Mouse (Mus musculus) liver, embryonic 13.5 days (tissue): ENCODE measurements around the gene Hlcs. TPM values are rescaled to one million over a fixed set of nuclear protein-coding genes. Genes with fewer than 3 reads are reported as not detected.

ENCODE experiments used
- ATAC-seq: fragments of 200-750 bp; cut with Nextera tagmentation; 2 replicates; pipeline ENCODE4 v1.8.0; 2017; ENCODE audit warnings: low read depth, mild to moderate bottlenecking, moderate number of reproducible peaks, moderate library complexity
- DNase-seq: peaks from one replicate; pipeline ENCODE4 v3.0.0; 2022
- H3K27ac ChIP-seq: fragments of 300-500 bp; sonication (generic); 2 replicates; pipeline ENCODE4 v1.5.1; 2015; ENCODE audit warnings: moderate library complexity, mild to moderate bottlenecking, inconsistent platforms
- H3K27me3 ChIP-seq: fragments of 300-500 bp; sonication (generic); 2 replicates; pipeline ENCODE4 v1.6.1; 2015; ENCODE audit warnings: mild to moderate bottlenecking, inconsistent platforms
- H3K36me3 ChIP-seq: fragments of 300-500 bp; sonication (generic); 2 replicates; pipeline ENCODE4 v1.6.1; 2015; ENCODE audit warnings: mild to moderate bottlenecking, inconsistent platforms
- H3K4me1 ChIP-seq: fragments of 300-500 bp; sonication (generic); replicated peaks from 2 replicates; pipeline ENCODE4 v1.6.1; 2015; ENCODE audit warnings: inconsistent platforms
- H3K4me2 ChIP-seq: fragments of 300-500 bp; sonication (generic); 2 replicates; pipeline ENCODE4 v1.6.1; 2015; ENCODE audit warnings: inconsistent platforms, mild to moderate bottlenecking, moderate library complexity
- H3K4me3 ChIP-seq: fragments of 300-500 bp; sonication (generic); replicated peaks from 2 replicates; pipeline ENCODE4 v1.5.1; 2015; ENCODE audit warnings: mild to moderate bottlenecking, inconsistent platforms
- H3K9ac ChIP-seq: fragments of 300-500 bp; sonication (generic); 2 replicates; pipeline ENCODE4 v1.6.1; 2015; ENCODE audit warnings: mild to moderate bottlenecking, inconsistent platforms
- H3K9me3 ChIP-seq: fragments of 300-500 bp; sonication (generic); replicated peaks from 2 replicates; pipeline ENCODE4 v1.6.1; 2016; ENCODE audit warnings: inconsistent platforms
- WGBS: fragments of 180-500 bp; shearing (Covaris S2); methylation state at CpG from one replicate; pipeline ENCODE4 v1.1.7; 2015; ENCODE audit not compliant: insufficient replicate concordance; 5-methylcytosine and 5-hydroxymethylcytosine counted together
- polyA plus RNA-seq: library from polyadenylated mRNA; unstranded; fragments of >200 nt; fragmentation: Nextera tagmentation; extraction: Ambion mirVana; gene quantifications from 2 replicates; pipeline ENCODE4 v1.2.1, GENCODE M21; 2015

Hlcs gene
- polyA plus RNA-seq, 1 experiment from 2014 or later = 2.5 TPM

DNA sequence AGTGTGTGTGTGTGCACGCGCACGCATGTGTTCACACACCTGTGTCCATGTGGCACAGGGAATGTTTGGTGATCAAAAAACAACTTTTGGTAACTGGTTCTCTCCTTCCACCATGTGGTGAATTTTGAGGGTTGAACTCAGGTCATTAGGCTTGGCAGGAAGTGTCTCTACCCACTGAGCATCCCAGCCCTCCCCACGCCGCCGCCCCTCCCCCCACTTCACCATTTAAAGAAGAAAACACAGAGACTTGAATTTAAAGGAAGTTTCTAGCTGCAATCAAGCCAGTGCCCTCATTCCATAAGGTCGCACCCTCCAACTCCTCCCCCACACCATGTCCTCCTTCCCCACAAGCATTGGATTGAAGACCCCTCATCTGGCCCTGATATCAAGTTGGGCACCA is 74.2 kb downstream of the Hlcs start:
- H3K9me3 ChIP-seq = 0 out of 2 replicates have a peak, but pooled peaks cover 3% of the 10 kb centered on the region

GRCm38 (mm10) chr16:94237130-94237484 is 76.3 kb downstream of the Hlcs start:
- H3K9me3 ChIP-seq = 0 out of 2 replicates have a peak, but pooled peaks cover 3% of the 10 kb centered on the region
- no peaks in the 10 kb centered on the region for H3K36me3 ChIP-seq
- H3K4me1 ChIP-seq = peaks cover 37% of the 10 kb centered on the region
- no peak overlapping the region for H3K27ac ChIP-seq
- no peak overlapping the region for H3K9ac ChIP-seq
- DNase-seq (no peak), ATAC-seq (no peak)
- H3K4me2 ChIP-seq = no peak overlapping the region
- H3K27me3 ChIP-seq = no peaks in the 10 kb centered on the region
- no peak overlapping the region for H3K4me3 ChIP-seq
- WGBS = 76% methylated on average over 6 of the region's 6 CpGs

More for the DNA sequence above, 74.2 kb downstream of the Hlcs start:
- 75% methylated on average over 7 of the region's 7 CpGs for WGBS
- Histone ChIP-seq H3K4me2 (no peak overlapping the region), H3K9ac (no peak overlapping the region), H3K36me3 (no peaks in the 10 kb centered on the region), H3K4me1 (peaks cover 36% of the 10 kb centered on the region), H3K27me3 (no peaks in the 10 kb centered on the region), H3K4me3 (no peak overlapping the region), H3K27ac (no peak overlapping the region)
- ATAC-seq (no peak), DNase-seq (no peak)

- Histone ChIP-seq H3K9ac (no peak overlapping the region), H3K27ac (peak overlapping the region; percentile 44; the same call in 1 of the 2 replicates), H3K36me3 (no peaks in the 10 kb centered on the region), H3K4me2 (no peak overlapping the region), H3K27me3 (no peaks in the 10 kb centered on the region), H3K9me3 (0 out of 2 replicates have a peak, but pooled peaks cover 3% of the 10 kb centered on the region), H3K4me1 (peaks cover 37% of the 10 kb centered on the region), H3K4me3 (no peak overlapping the region)
- WGBS = 72% methylated on average over 16 of the region's 16 CpGs
- DNase-seq (no peak), ATAC-seq (no peak)
These were observed 76.9 kb downstream of the Hlcs start for GRCm38 (mm10) chr16:94236226-94237129.

- peaks cover 33% of the 10 kb centered on the region for H3K4me1 ChIP-seq
- 0 out of 2 replicates have a peak, but pooled peaks cover 3% of the 10 kb centered on the region for H3K9me3 ChIP-seq
- no peaks in the 10 kb centered on the region for H3K27me3 ChIP-seq
- H3K4me2 ChIP-seq = no peak overlapping the region
- ATAC-seq (peak; percentile 44; the same call in 1 of the 2 replicates), DNase-seq (peak; percentile 22)
- peak overlapping the region; percentile 56 for H3K27ac ChIP-seq
- no peaks in the 10 kb centered on the region for H3K36me3 ChIP-seq
- no peak overlapping the region for H3K4me3 ChIP-seq
- no peak overlapping the region for H3K9ac ChIP-seq
- 78% methylated on average over 6 of the region's 6 CpGs for WGBS
These were observed 77.7 kb downstream of the Hlcs start for GRCm38 (mm10) chr16:94235718-94236117.

- DNase-seq (no peak), ATAC-seq (no peak)
- Histone ChIP-seq H3K9ac (no peak overlapping the region), H3K4me3 (no peak overlapping the region), H3K27me3 (no peaks in the 10 kb centered on the region), H3K4me1 (peaks cover 32% of the 10 kb centered on the region), H3K4me2 (no peak overlapping the region), H3K27ac (no peak overlapping the region; the same call in 1 of the 2 replicates), H3K36me3 (peaks cover 4% of the 10 kb centered on the region; the same call in 1 of the 2 replicates), H3K9me3 (0 out of 2 replicates have a peak, but pooled peaks cover 3% of the 10 kb centered on the region)
- WGBS = 44% methylated on average over 4 of the region's 4 CpGs
These were observed 79.2 kb downstream of the Hlcs start for GRCm38 (mm10) chr16:94234202-94234601.

DNA sequence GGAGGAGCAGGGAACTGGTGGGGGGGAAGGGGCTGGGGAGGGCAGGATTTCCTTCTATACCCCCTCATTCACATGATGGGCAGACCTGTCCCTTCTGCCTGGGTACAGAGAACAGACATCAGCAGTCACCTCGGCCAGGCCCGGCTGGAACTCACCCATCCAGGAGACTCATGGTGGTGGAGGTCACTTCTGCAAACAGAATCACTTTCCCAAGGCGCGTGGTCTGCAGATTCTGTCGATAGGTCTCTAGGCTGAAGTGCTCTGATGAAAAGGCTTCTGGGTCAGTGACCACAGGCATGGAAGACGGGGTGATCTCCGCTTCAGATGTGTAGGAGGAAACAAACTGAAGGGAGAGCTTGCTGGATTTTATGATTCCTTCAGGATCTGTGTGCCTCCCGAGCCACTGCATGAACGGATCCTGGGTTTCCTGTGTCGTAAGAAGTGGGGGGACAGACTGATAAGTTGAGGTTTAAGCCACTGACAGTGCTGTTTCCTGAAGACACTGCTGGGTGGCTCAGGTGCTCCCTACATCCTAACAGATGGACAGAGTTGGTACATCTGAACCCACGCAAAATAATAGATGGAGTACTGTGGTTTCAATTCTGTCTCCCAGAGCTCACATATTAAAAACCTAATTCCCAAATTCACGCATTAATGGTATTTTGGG is 82.3 kb downstream of the Hlcs start:
- Histone ChIP-seq H3K4me2 (no peak overlapping the region), H3K9me3 (0 out of 2 replicates have a peak, but pooled peaks cover 2% of the 10 kb centered on the region), H3K9ac (no peak overlapping the region), H3K36me3 (peaks cover 4% of the 10 kb centered on the region; the same call in 1 of the 2 replicates), H3K27me3 (no peaks in the 10 kb centered on the region), H3K4me1 (peaks cover 16% of the 10 kb centered on the region), H3K27ac (no peak overlapping the region), H3K4me3 (no peak overlapping the region)
- ATAC-seq (no peak), DNase-seq (no peak)
- 36% methylated on average over 12 of the region's 12 CpGs for WGBS

GRCm38 (mm10) chr16:94230499-94230898 is 82.9 kb downstream of the Hlcs start:
- Histone ChIP-seq H3K9ac (no peak overlapping the region), H3K36me3 (peaks cover 4% of the 10 kb centered on the region; the same call in 1 of the 2 replicates)

DNA sequence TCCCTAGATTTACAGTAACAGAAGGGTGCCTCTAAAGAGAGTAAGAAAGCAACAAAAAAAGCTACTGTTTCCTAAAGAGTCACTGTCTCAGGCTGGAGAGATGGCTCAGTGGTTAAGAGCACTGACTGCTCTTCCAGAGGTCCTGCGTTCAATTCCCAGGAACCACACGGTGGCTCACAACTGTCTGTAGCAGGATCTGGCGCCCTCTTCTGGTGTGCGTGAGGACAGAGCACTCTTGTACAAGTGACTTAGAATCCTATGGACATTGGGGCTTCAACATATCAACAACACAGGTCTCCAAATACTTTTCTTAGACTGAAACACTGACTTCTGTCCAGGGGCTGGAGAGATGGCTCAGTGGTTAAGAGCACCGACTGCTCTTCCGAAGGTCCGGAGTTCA is 83.5 kb downstream of the Hlcs start:
- no peak for DNase-seq
- no peak for ATAC-seq
- Histone ChIP-seq H3K9me3 (no peaks in the 10 kb centered on the region), H3K36me3 (peaks cover 4% of the 10 kb centered on the region; the same call in 1 of the 2 replicates), H3K27ac (no peak overlapping the region), H3K4me2 (no peak overlapping the region), H3K4me1 (peaks cover 5% of the 10 kb centered on the region), H3K4me3 (no peak overlapping the region), H3K9ac (no peak overlapping the region), H3K27me3 (no peaks in the 10 kb centered on the region)
- 86% methylated on average over 7 of the region's 7 CpGs for WGBS

More at GRCm38 (mm10) chr16:94230499-94230898, 82.9 kb downstream of the Hlcs start:
- Histone ChIP-seq H3K4me3 (no peak overlapping the region), H3K4me2 (no peak overlapping the region), H3K9me3 (no peaks in the 10 kb centered on the region), H3K4me1 (peaks cover 11% of the 10 kb centered on the region), H3K27ac (no peak overlapping the region), H3K27me3 (no peaks in the 10 kb centered on the region)
- WGBS = 69% methylated on average over 4 of the region's 4 CpGs
- no peak for DNase-seq
- ATAC-seq = no peak

DNA sequence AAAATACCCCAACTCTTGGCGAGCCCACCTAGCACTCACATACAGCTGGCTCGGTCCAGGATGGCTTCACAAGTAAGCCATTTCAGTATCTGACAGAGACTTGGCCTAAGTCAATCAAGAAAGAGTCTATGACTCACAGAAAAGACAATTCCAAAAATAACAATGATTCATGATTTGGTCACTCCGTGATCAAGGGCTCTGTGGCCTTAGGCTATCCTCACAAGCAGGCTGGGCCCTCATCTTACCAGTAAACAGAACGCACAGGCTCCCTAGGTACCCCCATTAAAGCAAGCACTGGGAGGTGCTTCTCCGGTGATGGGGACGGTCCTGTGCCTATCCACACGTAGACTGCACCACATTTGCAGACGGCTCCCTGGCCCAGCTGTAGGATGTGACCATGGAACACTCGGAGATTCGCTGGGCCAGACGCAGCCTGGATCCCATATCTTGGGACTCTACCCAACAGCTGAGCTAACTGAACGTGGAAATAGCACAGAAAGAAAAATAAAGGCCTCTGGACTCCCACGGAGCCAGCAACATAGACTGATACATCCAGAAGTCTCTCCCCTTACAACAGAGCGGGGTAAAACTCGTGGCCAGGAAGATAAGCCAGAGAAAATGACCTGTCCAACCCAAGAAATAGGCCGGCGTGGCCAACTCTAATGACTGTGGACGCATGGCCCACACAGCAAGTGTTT is 84.4 kb downstream of the Hlcs start:
- Histone ChIP-seq H3K4me3 (no peak overlapping the region), H3K4me1 (peaks cover under 1% of the 10 kb centered on the region; the same call in 1 of the 2 replicates), H3K27me3 (no peaks in the 10 kb centered on the region), H3K36me3 (peaks cover 4% of the 10 kb centered on the region; the same call in 1 of the 2 replicates), H3K4me2 (no peak overlapping the region), H3K9me3 (no peaks in the 10 kb centered on the region), H3K9ac (no peak overlapping the region), H3K27ac (no peak overlapping the region)
- no peak for DNase-seq
- WGBS = 78% methylated on average over 18 of the region's 18 CpGs
- ATAC-seq = 0 out of 2 replicates have a peak, but pooled peaks have one; percentile 7

DNA sequence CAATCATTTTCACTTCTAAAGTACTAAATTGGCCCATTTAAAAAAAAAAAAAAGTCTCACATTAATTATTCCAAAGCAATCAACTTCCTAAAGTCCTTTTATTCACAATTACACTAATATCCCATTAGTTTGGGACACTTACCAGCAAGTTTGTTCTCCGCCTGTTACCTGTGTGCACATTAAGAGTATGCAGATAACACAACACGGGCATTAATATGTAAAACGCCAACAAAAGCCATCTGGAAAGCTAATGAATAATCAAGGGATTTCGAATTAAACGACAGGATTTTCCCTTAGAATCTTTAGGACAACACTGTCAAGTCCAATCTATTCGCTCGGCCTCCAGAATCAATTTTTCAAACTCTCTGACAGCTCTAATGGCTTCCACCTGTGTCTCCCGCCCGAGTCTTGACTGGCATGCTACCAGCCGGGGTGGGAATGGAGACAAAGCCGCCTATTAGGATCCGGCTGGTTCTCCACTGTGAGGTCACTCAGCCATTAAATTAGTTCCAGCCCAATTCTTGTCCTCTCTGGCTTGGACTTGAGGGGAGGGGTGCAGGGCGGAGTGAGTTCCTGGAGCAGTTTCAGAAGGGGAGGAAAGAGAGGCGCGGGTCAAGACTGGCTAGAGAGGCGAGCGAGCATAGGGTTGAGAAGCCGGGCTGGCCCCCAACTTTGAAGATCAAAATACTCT is 85.9 kb downstream of the Hlcs start:
- DNase-seq (no peak), ATAC-seq (no peak)
- 0 out of 2 replicates have a peak, but pooled peaks cover 4% of the 10 kb centered on the region for H3K4me1 ChIP-seq
- H3K27ac ChIP-seq = no peak overlapping the region
- peaks cover 4% of the 10 kb centered on the region; the same call in 1 of the 2 replicates for H3K36me3 ChIP-seq
- H3K4me2 ChIP-seq = no peak overlapping the region
- H3K4me3 ChIP-seq = no peak overlapping the region
- no peak overlapping the region for H3K9ac ChIP-seq
- no peaks in the 10 kb centered on the region for H3K9me3 ChIP-seq
- H3K27me3 ChIP-seq = no peaks in the 10 kb centered on the region
- 72% methylated on average over 18 of the region's 18 CpGs for WGBS
